Mouse (Mus musculus) fat pad, adult 2 months (tissue): ENCODE data around the gene Igsf8.

Source experiments
- DNase-seq: peaks from one replicate; pipeline ENCODE4 v3.0.0-alpha.2; 2011; ENCODE audit warnings: low read depth, low spot score; ENCODE audit errors: extremely low read depth

The Igsf8 gene

GRCm38 (mm10) chr1:172273386-172273785 lies 11.9 kb downstream of the Igsf8 start:
- no peak for DNase-seq

- no peak for DNase-seq
Measured at GRCm38 (mm10) chr1:172274116-172274515, 12.7 kb downstream of the Igsf8 start.

- no peak for DNase-seq
Measured at GRCm38 (mm10) chr1:172274547-172274946, 13.1 kb downstream of the Igsf8 start.

- DNase-seq: no peak
Measured at GRCm38 (mm10) chr1:172277172-172277571, 15.7 kb downstream of the Igsf8 start.

GRCm38 (mm10) chr1:172278328-172278727 lies 16.9 kb downstream of the Igsf8 start:
- no peak for DNase-seq

- no peak for DNase-seq
Measured at GRCm38 (mm10) chr1:172279768-172280509, 18.5 kb downstream of the Igsf8 start.

- DNase-seq: peak; percentile 45
Measured at GRCm38 (mm10) chr1:172281522-172282254, 20.2 kb downstream of the Igsf8 start.

- DNase-seq: no peak
Measured at GRCm38 (mm10) chr1:172283073-172283472, 21.6 kb downstream of the Igsf8 start.

GRCm38 (mm10) chr1:172284221-172284620 lies 22.8 kb downstream of the Igsf8 start:
- DNase-seq: no peak

GRCm38 (mm10) chr1:172286740-172287139 lies 25.3 kb downstream of the Igsf8 start:
- no peak for DNase-seq

- no peak for DNase-seq
Measured at GRCm38 (mm10) chr1:172288900-172289616, 27.6 kb downstream of the Igsf8 start.

GRCm38 (mm10) chr1:172289617-172289946 lies 28.1 kb downstream of the Igsf8 start:
- no peak for DNase-seq

GRCm38 (mm10) chr1:172292880-172293279 lies 31.4 kb downstream of the Igsf8 start:
- no peak for DNase-seq

GRCm38 (mm10) chr1:172293449-172293848 lies 32.0 kb downstream of the Igsf8 start:
- DNase-seq: no peak

- DNase-seq: no peak
Measured at GRCm38 (mm10) chr1:172295751-172296197, 34.3 kb downstream of the Igsf8 start.

GRCm38 (mm10) chr1:172296816-172297510 lies 35.5 kb downstream of the Igsf8 start:
- peak; percentile 88 for DNase-seq

GRCm38 (mm10) chr1:172297611-172298537 lies 36.4 kb downstream of the Igsf8 start, which contains the start of gene Atp1a2:
TSS of gene Atp1a2 (minus strand) at chr1:172298064.
- DNase-seq: no peak

- DNase-seq: no peak
Measured at GRCm38 (mm10) chr1:172299528-172299927, 38.1 kb downstream of the Igsf8 start.

GRCm38 (mm10) chr1:172300247-172300646 lies 38.8 kb downstream of the Igsf8 start:
- no peak for DNase-seq

GRCm38 (mm10) chr1:172301180-172301579 lies 39.7 kb downstream of the Igsf8 start:
- DNase-seq: no peak
